Mouse (Mus musculus): ENCODE measurements at regions not wholly inside any gene's neighbourhood (a gene's known extent, or its start where the extent isn't known, plus 50 kb on each side); places are given as distances from the start of the nearest gene placed in this dataset.
A peak's percentile ranks its signal among the peaks of the same experiment; 100 is the strongest.

DNA sequence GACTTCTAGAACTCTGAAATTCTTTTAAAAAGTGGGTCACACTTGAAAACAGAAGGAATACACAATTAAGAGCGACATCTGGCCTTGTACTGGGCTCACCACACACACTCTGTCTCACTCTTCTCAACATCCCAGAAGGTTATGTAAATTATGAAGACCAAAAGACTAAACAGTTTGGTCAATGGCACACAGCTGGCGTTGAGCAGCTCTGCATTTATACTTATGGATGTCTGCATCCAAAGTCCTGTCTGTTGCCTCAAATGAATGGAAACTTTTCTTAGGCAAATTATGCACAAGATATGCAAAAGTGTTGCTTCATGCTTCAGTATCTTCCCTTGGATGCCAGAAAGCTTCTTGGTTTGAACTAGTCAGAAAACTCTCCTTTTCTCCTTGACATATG, 323.5 kb downstream of the Ppp3ca start:
- H3K27me3 ChIP-seq (ENCODE audit: control insufficient read depth, insufficient read depth, low read length): no peaks in the 10 kb centered on the region
- H3K79me2 ChIP-seq (ENCODE audit: control insufficient read depth, insufficient read depth, low read length): no peaks in the 10 kb centered on the region
- no peak for DNase-seq (ENCODE audit: extremely low read depth, low read depth, low spot score)
- TF ChIP-seq POLR2A (IDR thresholded peaks at IDR 0.05; ENCODE audit: extremely low read depth, insufficient read depth, low read length): no peak
- no peak for TF ChIP-seq CTCF (IDR thresholded peaks at IDR 0.05; ENCODE audit: low read depth, low read length)
- 82% methylated on average over 2 of the region's 2 CpGs for WGBS
- H3K27ac ChIP-seq (replicated peaks; ENCODE audit: insufficient read depth, low read depth, low read length): no peak overlapping the region
- H3K36me3 ChIP-seq (ENCODE audit: control insufficient read depth, insufficient read depth, low read length): no peaks in the 10 kb centered on the region
- no peak overlapping the region for H3K4me3 ChIP-seq (ENCODE audit: insufficient read depth, low read depth, low read length)
- no peak overlapping the region for H3K9ac ChIP-seq (ENCODE audit: low read depth, low read length)
- H3K4me1 ChIP-seq (ENCODE audit: control insufficient read depth, insufficient read depth, low read length): no peaks in the 10 kb centered on the region

GRCm38 (mm10) chr3:136994361-136995083, 324.6 kb downstream of the Ppp3ca start:
- TF ChIP-seq CTCF (IDR thresholded peaks at IDR 0.05; ENCODE audit: low read depth, low read length): peak; percentile 44; the same call in 1 of the 2 replicates
- TF ChIP-seq POLR2A (IDR thresholded peaks at IDR 0.05; ENCODE audit: extremely low read depth, insufficient read depth, low read length): no peak
- no peaks in the 10 kb centered on the region for H3K36me3 ChIP-seq (ENCODE audit: control insufficient read depth, insufficient read depth, low read length)
- no peaks in the 10 kb centered on the region for H3K27me3 ChIP-seq (ENCODE audit: control insufficient read depth, insufficient read depth, low read length)
- no peaks in the 10 kb centered on the region for H3K79me2 ChIP-seq (ENCODE audit: control insufficient read depth, insufficient read depth, low read length)
- H3K9ac ChIP-seq (ENCODE audit: low read depth, low read length): no peak overlapping the region
- WGBS: 86% methylated on average over 8 of the region's 8 CpGs
- H3K4me1 ChIP-seq (ENCODE audit: control insufficient read depth, insufficient read depth, low read length): no peaks in the 10 kb centered on the region
- H3K4me3 ChIP-seq (ENCODE audit: insufficient read depth, low read depth, low read length): no peak overlapping the region
- DNase-seq (ENCODE audit: extremely low read depth, low read depth, low spot score): no peak
- H3K27ac ChIP-seq (replicated peaks; ENCODE audit: insufficient read depth, low read depth, low read length): no peak overlapping the region

DNA sequence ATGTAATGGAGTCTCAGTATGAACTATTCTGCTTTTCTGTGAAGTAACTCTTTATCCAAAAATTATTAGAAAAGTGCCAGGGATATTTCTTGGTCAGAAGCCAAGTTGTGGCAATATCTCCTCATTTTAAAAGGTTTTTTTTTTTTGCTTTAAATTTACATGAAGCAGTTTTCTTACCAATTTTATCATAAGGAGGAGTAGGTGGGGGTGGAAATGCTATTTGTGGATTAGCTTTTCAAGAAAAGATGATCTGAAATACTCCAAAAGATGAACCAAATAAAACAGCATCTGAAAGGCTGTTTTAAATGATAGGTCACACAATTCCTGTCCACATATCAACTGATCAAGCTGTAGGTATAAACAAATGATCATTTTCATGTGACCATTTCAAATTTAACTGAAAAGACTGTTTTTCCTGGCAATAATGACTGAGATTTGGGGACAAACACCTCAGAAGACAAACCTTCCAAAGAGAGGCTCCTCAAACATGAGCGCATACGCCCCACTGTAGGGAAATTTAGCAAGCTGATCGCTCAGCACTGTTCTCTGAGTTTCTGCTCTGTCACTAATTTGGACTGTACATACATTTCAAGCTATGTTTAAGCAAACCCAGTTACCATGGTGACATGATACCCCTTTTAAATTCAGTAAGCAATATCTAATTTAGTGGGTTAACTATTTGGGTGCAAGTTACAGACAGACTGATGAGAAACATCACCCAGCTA, 325.8 kb downstream of the Ppp3ca start:
- H3K4me1 ChIP-seq (ENCODE audit: control insufficient read depth, insufficient read depth, low read length): no peaks in the 10 kb centered on the region
- no peaks in the 10 kb centered on the region for H3K27me3 ChIP-seq (ENCODE audit: control insufficient read depth, insufficient read depth, low read length)
- H3K27ac ChIP-seq (replicated peaks; ENCODE audit: insufficient read depth, low read depth, low read length): no peak overlapping the region
- WGBS: 95% methylated on average over 3 of the region's 3 CpGs
- H3K4me3 ChIP-seq (ENCODE audit: insufficient read depth, low read depth, low read length): no peak overlapping the region
- no peak for DNase-seq (ENCODE audit: extremely low read depth, low read depth, low spot score)
- H3K9ac ChIP-seq (ENCODE audit: low read depth, low read length): no peak overlapping the region
- TF ChIP-seq CTCF (IDR thresholded peaks at IDR 0.05; ENCODE audit: low read depth, low read length) (no peak), POLR2A (IDR thresholded peaks at IDR 0.05; ENCODE audit: extremely low read depth, insufficient read depth, low read length) (no peak)
- H3K36me3 ChIP-seq (ENCODE audit: control insufficient read depth, insufficient read depth, low read length): no peaks in the 10 kb centered on the region
- H3K79me2 ChIP-seq (ENCODE audit: control insufficient read depth, insufficient read depth, low read length): no peaks in the 10 kb centered on the region

- TF ChIP-seq POLR2A (IDR thresholded peaks at IDR 0.05; ENCODE audit: extremely low read depth, insufficient read depth, low read length) (no peak), CTCF (IDR thresholded peaks at IDR 0.05; ENCODE audit: low read depth, low read length) (no peak)
- Histone ChIP-seq H3K27ac (replicated peaks; ENCODE audit: insufficient read depth, low read depth, low read length) (no peak overlapping the region), H3K79me2 (ENCODE audit: control insufficient read depth, insufficient read depth, low read length) (no peaks in the 10 kb centered on the region), H3K27me3 (ENCODE audit: control insufficient read depth, insufficient read depth, low read length) (no peaks in the 10 kb centered on the region), H3K4me3 (ENCODE audit: insufficient read depth, low read depth, low read length) (no peak overlapping the region), H3K4me1 (ENCODE audit: control insufficient read depth, insufficient read depth, low read length) (no peaks in the 10 kb centered on the region), H3K9ac (ENCODE audit: low read depth, low read length) (no peak overlapping the region), H3K36me3 (ENCODE audit: control insufficient read depth, insufficient read depth, low read length) (no peaks in the 10 kb centered on the region)
- 79% methylated on average over 5 of the region's 5 CpGs for WGBS
- DNase-seq (ENCODE audit: extremely low read depth, low read depth, low spot score): no peak
Measured at GRCm38 (mm10) chr3:136996381-136996895, 326.5 kb downstream of the Ppp3ca start.

- Histone ChIP-seq H3K79me2 (ENCODE audit: control insufficient read depth, insufficient read depth, low read length) (no peaks in the 10 kb centered on the region), H3K4me3 (ENCODE audit: insufficient read depth, low read depth, low read length) (no peak overlapping the region), H3K27ac (replicated peaks; ENCODE audit: insufficient read depth, low read depth, low read length) (no peak overlapping the region), H3K36me3 (ENCODE audit: control insufficient read depth, insufficient read depth, low read length) (no peaks in the 10 kb centered on the region), H3K9ac (ENCODE audit: low read depth, low read length) (no peak overlapping the region), H3K4me1 (ENCODE audit: control insufficient read depth, insufficient read depth, low read length) (no peaks in the 10 kb centered on the region), H3K27me3 (ENCODE audit: control insufficient read depth, insufficient read depth, low read length) (no peaks in the 10 kb centered on the region)
- TF ChIP-seq CTCF (IDR thresholded peaks at IDR 0.05; ENCODE audit: low read depth, low read length) (no peak), POLR2A (IDR thresholded peaks at IDR 0.05; ENCODE audit: extremely low read depth, insufficient read depth, low read length) (no peak)
- DNase-seq (ENCODE audit: extremely low read depth, low read depth, low spot score): no peak
- WGBS: 74% methylated on average over 2 of the region's 2 CpGs
Measured at GRCm38 (mm10) chr3:137011551-137011950, 329.3 kb upstream of the Emcn start.

DNA sequence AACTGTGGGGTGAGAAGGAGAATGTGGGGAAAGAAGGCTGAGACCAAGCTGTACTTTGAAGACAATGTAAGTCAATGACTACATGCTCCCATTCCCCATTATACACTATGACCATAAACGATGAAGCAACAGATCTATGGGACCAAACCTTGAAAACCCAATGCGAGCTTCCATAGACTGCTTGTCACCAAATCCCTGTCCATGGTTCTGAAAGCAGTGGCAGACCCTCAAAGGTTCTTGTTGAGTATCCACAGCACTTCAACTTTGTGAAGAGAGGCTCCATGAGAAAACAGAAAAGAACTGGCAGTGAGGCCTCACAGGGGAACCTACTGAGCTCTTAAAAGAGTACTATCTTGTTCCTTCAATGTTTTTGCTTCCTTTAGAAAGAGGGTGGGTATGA, 326.2 kb upstream of the Emcn start:
- H3K9ac ChIP-seq (ENCODE audit: low read depth, low read length): no peak overlapping the region
- H3K27ac ChIP-seq (replicated peaks; ENCODE audit: insufficient read depth, low read depth, low read length): no peak overlapping the region
- H3K36me3 ChIP-seq (ENCODE audit: control insufficient read depth, insufficient read depth, low read length): no peaks in the 10 kb centered on the region
- DNase-seq (ENCODE audit: extremely low read depth, low read depth, low spot score): no peak
- H3K4me3 ChIP-seq (ENCODE audit: insufficient read depth, low read depth, low read length): no peak overlapping the region
- H3K4me1 ChIP-seq (ENCODE audit: control insufficient read depth, insufficient read depth, low read length): no peaks in the 10 kb centered on the region
- H3K79me2 ChIP-seq (ENCODE audit: control insufficient read depth, insufficient read depth, low read length): no peaks in the 10 kb centered on the region
- TF ChIP-seq CTCF (IDR thresholded peaks at IDR 0.05; ENCODE audit: low read depth, low read length): no peak
- TF ChIP-seq POLR2A (IDR thresholded peaks at IDR 0.05; ENCODE audit: extremely low read depth, insufficient read depth, low read length): no peak
- WGBS: 51% methylated on average over 2 of the region's 2 CpGs
- no peaks in the 10 kb centered on the region for H3K27me3 ChIP-seq (ENCODE audit: control insufficient read depth, insufficient read depth, low read length)
